27 mouse cellular contexts compared by ENCODE assay signal in genomic region chr12:9042759-9043158, GRCm38 (mm10). TPM values are rescaled to one million over a fixed set of nuclear protein-coding genes. Genes with fewer than 3 reads are reported as not detected.
A peak's percentile ranks its signal among the peaks of the same experiment; 100 is the strongest.
DNase-seq lines count a peak whose midpoint lies in the region; ATAC-seq and TF ChIP-seq lines count a peak whose summit lies in the region.
"Had no signal": no experiment of that assay in that cellular context is flagged by ENCODE, and none has a peak within 500 bp of the region (broad histone marks: within the 10 kb centered on the region; RNA-seq: fewer than 3 reads in every experiment).

No protein-coding gene starts in this region.

- no peak overlapping the region for H3K9ac ChIP-seq in intestine, embryonic 15.5 days
- H3K9ac ChIP-seq in intestine, postnatal 0 days (ENCODE audit: low read depth, low read length) = no peak overlapping the region
- no peak overlapping the region for H3K9ac ChIP-seq in neural tube, embryonic 12.5 days
- H3K9ac ChIP-seq: embryonic facial prominence, embryonic 13.5 days; liver, embryonic 12.5 days; liver, postnatal 0 days had no signal

- H3K4me1 ChIP-seq in intestine, embryonic 15.5 days (replicated peaks) = no peaks in the 10 kb centered on the region
- H3K4me1 ChIP-seq in intestine, postnatal 0 days (replicated peaks; ENCODE audit: control insufficient read depth, insufficient read depth, low read length) = no peaks in the 10 kb centered on the region
- H3K4me1 ChIP-seq in neural tube, embryonic 12.5 days = no peaks in the 10 kb centered on the region
- H3K4me1 ChIP-seq: liver, embryonic 12.5 days had no signal

- DNase-seq in gastrocnemius, postnatal 10 days = peak; percentile 1
- DNase-seq in gastrocnemius, adult 2 months = no peak
- no peak for DNase-seq in neural tube, embryonic 10.5 days (ENCODE audit: extremely low spot score, low spot score)
- DNase-seq: adrenal gland, adult 2 months; adrenal gland, postnatal 36 days; B cell, adult 2 months; cerebellum, adult 18-20 months; cerebellum, postnatal 10 days; gastrocnemius, postnatal 25 days; heart, adult 18-20 months; kidney, adult 2 months; kidney, postnatal 4 days; layer of hippocampus, postnatal 36 days; left cerebral cortex, postnatal 4 days; liver, postnatal 0 days; lung, postnatal 36 days; thymus, adult 2 months; thymus, postnatal 36 days had no signal

- peak; percentile 46; the same call in 1 of the 2 replicates for ATAC-seq in intestine, embryonic 15.5 days
- no peak for ATAC-seq in intestine, postnatal 0 days
- ATAC-seq in neural tube, embryonic 12.5 days (ENCODE audit: low FRiP score, low read depth) = 0 out of 2 replicates have a peak, but pooled peaks have one; percentile 18
- ATAC-seq: activated CD4-positive, CD25-positive, alpha-beta regulatory T cell, adult 4 months; liver, embryonic 12.5 days; liver, postnatal 0 days had no signal

- no peak overlapping the region for H3K27ac ChIP-seq in gastrocnemius, adult 2 months
- no peak overlapping the region for H3K27ac ChIP-seq in intestine, embryonic 15.5 days
- no peak overlapping the region for H3K27ac ChIP-seq in intestine, postnatal 0 days (ENCODE audit: low read depth, low read length)
- no peak overlapping the region for H3K27ac ChIP-seq in neural tube, embryonic 12.5 days
- H3K27ac ChIP-seq: embryonic facial prominence, embryonic 13.5 days; kidney, postnatal 0 days; liver, embryonic 12.5 days had no signal

- no peaks in the 10 kb centered on the region for H3K36me3 ChIP-seq in intestine, embryonic 15.5 days
- H3K36me3 ChIP-seq in intestine, postnatal 0 days (ENCODE audit: control insufficient read depth, insufficient read depth) = peaks cover 5% of the 10 kb centered on the region; the same call in 1 of the 2 replicates
- H3K36me3 ChIP-seq in neural tube, embryonic 12.5 days = 0 out of 2 replicates have a peak, but pooled peaks cover 3% of the 10 kb centered on the region
- H3K36me3 ChIP-seq: liver, embryonic 12.5 days had no signal

- no peak overlapping the region for H3K4me3 ChIP-seq in gastrocnemius, adult 2 months
- H3K4me3 ChIP-seq in intestine, embryonic 15.5 days (replicated peaks) = no peak overlapping the region
- no peak overlapping the region for H3K4me3 ChIP-seq in intestine, postnatal 0 days (ENCODE audit: low read depth, low read length)
- H3K4me3 ChIP-seq in neural tube, embryonic 12.5 days = no peak overlapping the region
- H3K4me3 ChIP-seq: embryonic facial prominence, embryonic 13.5 days; liver, embryonic 12.5 days; myocyte had no signal

- H3K27me3 ChIP-seq in intestine, embryonic 15.5 days (replicated peaks) = no peaks in the 10 kb centered on the region
- H3K27me3 ChIP-seq in intestine, postnatal 0 days (replicated peaks; ENCODE audit: control insufficient read depth, insufficient read depth, low read length) = no peaks in the 10 kb centered on the region
- H3K27me3 ChIP-seq in neural tube, embryonic 12.5 days (replicated peaks) = no peaks in the 10 kb centered on the region
- H3K27me3 ChIP-seq: embryonic facial prominence, embryonic 13.5 days; liver, embryonic 12.5 days had no signal

- no peaks in the 10 kb centered on the region for H3K9me3 ChIP-seq in intestine, embryonic 15.5 days
- H3K9me3 ChIP-seq in intestine, postnatal 0 days (ENCODE audit: control insufficient read depth) = no peaks in the 10 kb centered on the region
- H3K9me3 ChIP-seq in neural tube, embryonic 12.5 days = no peaks in the 10 kb centered on the region
- H3K9me3 ChIP-seq: embryonic facial prominence, embryonic 13.5 days; liver, embryonic 12.5 days had no signal

- WGBS in intestine, embryonic 15.5 days = 85% methylated on average over 3 of the region's 3 CpGs
- WGBS in intestine, postnatal 0 days = 83% methylated on average over 3 of the region's 3 CpGs
- WGBS in neural tube, embryonic 12.5 days = 89% methylated on average over 3 of the region's 3 CpGs

- no peak for TF ChIP-seq CTCF in gastrocnemius, adult 2 months (IDR thresholded peaks at IDR 0.05)
- TF ChIP-seq CTCF in intestine, postnatal 0 days (IDR thresholded peaks at IDR 0.05; ENCODE audit: low read depth) = no peak

- intact Hi-C loops in gastrocnemius, adult 2 months (cut with DNase I) = no loop called here

- no peak overlapping the region for H3K4me2 ChIP-seq in intestine, embryonic 15.5 days (replicated peaks)
- H3K4me2 ChIP-seq in intestine, postnatal 0 days (replicated peaks; ENCODE audit: low read depth) = no peak overlapping the region
- H3K4me2 ChIP-seq in neural tube, embryonic 12.5 days (replicated peaks) = no peak overlapping the region
- H3K4me2 ChIP-seq: embryonic facial prominence, embryonic 13.5 days; heart, embryonic 11.5 days; liver, embryonic 12.5 days had no signal

RNA-seq across cellular contexts. Expression of gene Ttc32, which starts 13.0 kb away (rescaled TPM):
- total RNA-seq in gastrocnemius, postnatal 10 days (2021) = 10 to 100 TPM; 14.4 to 15.7 TPM
- total RNA-seq in gastrocnemius, adult 2 months (2021) = 10 to 100 TPM; 25.2 to 27.6 TPM
- 31.7 and 35.8 TPM in 2 replicates for polyA plus RNA-seq in intestine, embryonic 15.5 days (2015; fragmentation: Nextera tagmentation; extraction: Ambion mirVana)
- polyA plus RNA-seq in intestine, postnatal 0 days (2015; fragmentation: Nextera tagmentation; extraction: Ambion mirVana) = 35.3 and 38.5 TPM in 2 replicates
- polyA plus RNA-seq in neural tube, embryonic 12.5 days (2016; fragmentation: Nextera tagmentation; extraction: Ambion mirVana) = 16.7 and 18.6 TPM in 2 replicates
